ENCODE assay signal across 8 mouse cellular contexts in the genomic region with DNA sequence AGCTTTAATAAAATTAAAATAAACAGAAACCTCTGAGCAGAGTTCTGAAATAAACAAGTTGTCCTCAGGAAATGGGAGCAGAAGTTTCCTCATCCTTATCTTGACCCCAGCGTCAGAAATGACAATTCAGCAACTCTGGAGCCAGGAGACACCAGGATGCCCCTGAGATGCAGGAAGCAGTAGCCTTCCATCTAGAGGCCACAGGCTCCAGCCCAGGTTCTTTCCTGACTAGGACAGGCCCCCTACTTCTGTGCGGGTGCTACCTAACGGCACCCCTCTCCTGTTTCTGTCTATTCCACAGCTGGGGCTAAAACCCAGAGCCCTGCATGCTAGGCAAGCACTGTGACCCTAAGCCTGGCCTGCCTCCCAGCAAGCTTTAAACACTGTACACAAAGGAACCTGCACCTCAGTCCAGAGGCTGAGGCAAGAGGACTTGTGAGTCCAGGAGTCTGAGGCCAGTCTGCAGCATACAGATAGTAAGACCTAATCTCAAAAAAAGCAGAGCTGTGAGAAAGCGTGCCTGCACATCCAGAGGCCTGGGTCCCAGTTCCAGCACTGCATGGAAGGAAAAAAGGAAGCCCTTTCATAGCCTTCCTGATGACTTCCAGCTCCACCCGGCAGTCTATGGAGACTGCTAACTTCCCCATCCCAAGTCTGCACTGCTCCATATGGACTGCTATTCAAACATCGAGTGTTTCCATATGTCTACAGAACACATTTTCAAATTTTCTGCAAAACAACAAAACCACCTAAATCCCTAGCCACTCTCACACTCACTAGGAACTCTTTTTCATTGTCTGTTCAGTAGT. TPM values are rescaled to one million over a fixed set of nuclear protein-coding genes. Genes with fewer than 3 reads are reported as not detected.
A peak's percentile ranks its signal among the peaks of the same experiment; 100 is the strongest.
DNase-seq lines count a peak whose midpoint lies in the region; ATAC-seq and TF ChIP-seq lines count a peak whose summit lies in the region.
"Had no signal": no experiment of that assay in that cellular context is flagged by ENCODE, and none has a peak within 500 bp of the region (broad histone marks: within the 10 kb centered on the region; RNA-seq: fewer than 3 reads in every experiment).

No protein-coding gene starts in this region.

- no peak for TF ChIP-seq CTCF in kidney, postnatal 0 days (IDR thresholded peaks at IDR 0.05; ENCODE audit: low read depth)
- no peak for TF ChIP-seq CTCF in lung, adult 2 months (IDR thresholded peaks at IDR 0.05; ENCODE audit: insufficient read depth, low read length)

- peak; percentile 61 for DNase-seq in adipocyte (ENCODE audit: low spot score)
- DNase-seq in embryonic facial prominence, embryonic 14.5 days (ENCODE audit: low spot score) = no peak
- peak; percentile 31 for DNase-seq in kidney, postnatal 0 days (ENCODE audit: low spot score)
- DNase-seq in lung, adult 2 months = peak; percentile 17
- DNase-seq in thymus, adult 18-20 months = no peak
- DNase-seq in testis, postnatal 10 days (ENCODE audit: low spot score) = no peak
- DNase-seq in spleen, postnatal 10 days (ENCODE audit: low spot score in 2 of 2) = no peak

- no peak for ATAC-seq in embryonic facial prominence, embryonic 14.5 days (ENCODE audit: low read depth)
- no peak for ATAC-seq in kidney, postnatal 0 days (replicated peaks; ENCODE audit: low FRiP score, low read depth)

- H3K27ac ChIP-seq in embryonic facial prominence, embryonic 14.5 days (replicated peaks; ENCODE audit: low read depth, low read length) = peak overlapping the region; percentile 44
- H3K27ac ChIP-seq in kidney, postnatal 0 days = peak overlapping the region; percentile 72

- no peaks in the 10 kb centered on the region for H3K27me3 ChIP-seq in embryonic facial prominence, embryonic 14.5 days (replicated peaks; ENCODE audit: control insufficient read depth, insufficient read depth, low read length)
- no peaks in the 10 kb centered on the region for H3K27me3 ChIP-seq in kidney, postnatal 0 days (ENCODE audit: insufficient read depth, low read length)

- no peak overlapping the region for H3K9ac ChIP-seq in embryonic facial prominence, embryonic 14.5 days (ENCODE audit: low read depth, low read length)
- 0 out of 2 replicates have a peak overlapping the region, but pooled peaks have one; percentile 8 for H3K9ac ChIP-seq in kidney, postnatal 0 days (ENCODE audit: low read depth, low read length)

- H3K4me1 ChIP-seq in embryonic facial prominence, embryonic 14.5 days (ENCODE audit: control insufficient read depth, insufficient read depth, low read length) = 0 out of 2 replicates have a peak, but pooled peaks cover 5% of the 10 kb centered on the region
- peaks cover 8% of the 10 kb centered on the region; the same call in 1 of the 2 replicates for H3K4me1 ChIP-seq in kidney, postnatal 0 days (replicated peaks; ENCODE audit: insufficient read depth, low read length)
- peaks cover 26% of the 10 kb centered on the region for H3K4me1 ChIP-seq in lung, adult 2 months (ENCODE audit: control insufficient read depth, insufficient read depth, low read length)

- no peaks in the 10 kb centered on the region for H3K9me3 ChIP-seq in embryonic facial prominence, embryonic 14.5 days (ENCODE audit: control insufficient read depth, low read length)
- H3K9me3 ChIP-seq in kidney, postnatal 0 days (replicated peaks; ENCODE audit: low read length) = no peaks in the 10 kb centered on the region
- H3K9me3 ChIP-seq: G1E had no signal

- no peak overlapping the region for H3K4me2 ChIP-seq in embryonic facial prominence, embryonic 14.5 days (ENCODE audit: low read depth, low read length)
- no peak overlapping the region for H3K4me2 ChIP-seq in kidney, postnatal 0 days (ENCODE audit: low read length)

- TF ChIP-seq POLR2A in lung, adult 2 months (IDR thresholded peaks at IDR 0.05; ENCODE audit: borderline replicate concordance, extremely low read depth, low read depth, low read length) = no peak

- WGBS in embryonic facial prominence, embryonic 14.5 days = 55% methylated on average over 6 of the region's 6 CpGs
- WGBS in kidney, postnatal 0 days = 57% methylated on average over 6 of the region's 6 CpGs
- 38% methylated on average over 6 of the region's 6 CpGs for WGBS in lung, adult 2 months

- H3K36me3 ChIP-seq in embryonic facial prominence, embryonic 14.5 days (ENCODE audit: control insufficient read depth, insufficient read depth, low read length) = no peaks in the 10 kb centered on the region
- H3K36me3 ChIP-seq in kidney, postnatal 0 days (ENCODE audit: insufficient read depth, low read length) = no peaks in the 10 kb centered on the region

- no peak overlapping the region for H3K4me3 ChIP-seq in embryonic facial prominence, embryonic 14.5 days (ENCODE audit: low read depth, low read length)
- no peak overlapping the region for H3K4me3 ChIP-seq in kidney, postnatal 0 days (replicated peaks; ENCODE audit: low read depth, low read length)
- no peak overlapping the region for H3K4me3 ChIP-seq in lung, adult 2 months (replicated peaks; ENCODE audit: extremely low read depth, low read depth, low read length)

RNA-seq across cellular contexts. Expression of a gene that starts 18.4 kb away (rescaled TPM):
- 10.7 and 11.2 TPM in 2 replicates for polyA plus RNA-seq in embryonic facial prominence, embryonic 14.5 days (2014; fragmentation: Nextera tagmentation; extraction: Ambion mirVana)
- 28.8 and 31.8 TPM in 2 replicates for polyA plus RNA-seq in kidney, postnatal 0 days (2015; fragmentation: Nextera tagmentation; extraction: Ambion mirVana)
- 18.7 and 20.0 TPM in 2 replicates for polyA plus RNA-seq in lung, adult 2 months (2012; rRNA removed)

RNA-seq across cellular contexts. Expression of a gene that starts 39.0 kb away (rescaled TPM):
- polyA plus RNA-seq in embryonic facial prominence, embryonic 14.5 days (2014; fragmentation: Nextera tagmentation; extraction: Ambion mirVana) = 18.0 and 19.9 TPM in 2 replicates
- 17.2 and 17.3 TPM in 2 replicates for polyA plus RNA-seq in kidney, postnatal 0 days (2015; fragmentation: Nextera tagmentation; extraction: Ambion mirVana)
- polyA plus RNA-seq in lung, adult 2 months (2012; rRNA removed) = 5.4 and 7.4 TPM in 2 replicates

RNA-seq across cellular contexts. Expression of a gene that starts 48.5 kb away (rescaled TPM):
- 130 and 143 TPM in 2 replicates for polyA plus RNA-seq in embryonic facial prominence, embryonic 14.5 days (2014; fragmentation: Nextera tagmentation; extraction: Ambion mirVana)
- 77.9 and 88.6 TPM in 2 replicates for polyA plus RNA-seq in kidney, postnatal 0 days (2015; fragmentation: Nextera tagmentation; extraction: Ambion mirVana)
- polyA plus RNA-seq in lung, adult 2 months (2012; rRNA removed) = 83.0 and 86.2 TPM in 2 replicates

RNA-seq across cellular contexts. Expression of a gene that starts 49.2 kb away (rescaled TPM):
- 33.1 and 35.2 TPM in 2 replicates for polyA plus RNA-seq in embryonic facial prominence, embryonic 14.5 days (2014; fragmentation: Nextera tagmentation; extraction: Ambion mirVana)
- polyA plus RNA-seq in kidney, postnatal 0 days (2015; fragmentation: Nextera tagmentation; extraction: Ambion mirVana) = 39.9 and 42.1 TPM in 2 replicates
- 6.2 and 7.9 TPM in 2 replicates for polyA plus RNA-seq in lung, adult 2 months (2012; rRNA removed)

RNA-seq across cellular contexts. Expression of a gene that starts 49.3 kb away (rescaled TPM):
- polyA plus RNA-seq in embryonic facial prominence, embryonic 14.5 days (2014; fragmentation: Nextera tagmentation; extraction: Ambion mirVana) = 38.0 and 44.3 TPM in 2 replicates
- 25.8 and 31.5 TPM in 2 replicates for polyA plus RNA-seq in kidney, postnatal 0 days (2015; fragmentation: Nextera tagmentation; extraction: Ambion mirVana)
- polyA plus RNA-seq in lung, adult 2 months (2012; rRNA removed) = 18.9 and 21.6 TPM in 2 replicates

Comparison
In these comparisons a context has a peak if more than half of its experiments do, and no peak if none do; other contexts are left out.
1. DNase-seq: peak in adipocyte (single experiment), kidney, postnatal 0 days (single experiment) and lung, adult 2 months (single experiment); none in embryonic facial prominence, embryonic 14.5 days (single experiment), thymus, adult 18-20 months (0 of 2), testis, postnatal 10 days (single experiment) and spleen, postnatal 10 days (0 of 2).